Mouse (Mus musculus) erythroblast, embryonic 14.5 days (primary cell): ENCODE measurements around the gene Cnot11. TPM values are rescaled to one million over a fixed set of nuclear protein-coding genes. Genes with fewer than 3 reads are reported as not detected.

ENCODE experiments used
- H3K27me3 ChIP-seq: 2 replicates; pipeline ENCODE4 v1.6.1; 2012; ENCODE audit warnings: inconsistent platforms; ENCODE audit not compliant: control insufficient read depth
- H3K36me3 ChIP-seq: 2 replicates; pipeline ENCODE4 v1.6.1; 2012; ENCODE audit warnings: mild to moderate bottlenecking, inconsistent platforms; ENCODE audit not compliant: control insufficient read depth
- H3K4me1 ChIP-seq: 2 replicates; pipeline ENCODE4 v1.6.1; 2012; ENCODE audit warnings: inconsistent platforms; ENCODE audit not compliant: control insufficient read depth
- H3K4me3 ChIP-seq: replicated peaks from 2 replicates; pipeline ENCODE3; 2012; ENCODE audit warnings: moderate library complexity, mild to moderate bottlenecking, inconsistent platforms
- H3K9me3 ChIP-seq: 2 replicates; pipeline ENCODE4 v1.6.1; 2012; ENCODE audit warnings: low read length, inconsistent platforms, mixed read lengths; ENCODE audit not compliant: control insufficient read depth
- GATA1 ChIP-seq: IDR thresholded peaks from 2 replicates; pipeline ENCODE4 v1.6.1; 2012; ENCODE audit warnings: low read length, inconsistent platforms, mixed read lengths
- TAL1 ChIP-seq: IDR thresholded peaks from 3 replicates; pipeline ENCODE4 v1.6.1; 2012; ENCODE audit warnings: low read length, inconsistent platforms, mixed read lengths
- polyA plus RNA-seq: library from polyadenylated mRNA; stranded (reverse); fragments of >175 nt; gene quantifications from 2 replicates; pipeline ENCODE4 v1.2.3, GENCODE M21; 2012

Cnot11 gene
- polyA plus RNA-seq, 1 experiment = 3.7 TPM

GRCm38 (mm10) chr1:39505600-39505999, 29.2 kb upstream of the Cnot11 start:
- H3K27me3 ChIP-seq = no peaks in the 10 kb centered on the region; the same call in 1 of the 2 replicates
- TF ChIP-seq TAL1 (no peak), GATA1 (no peak)
- no peaks in the 10 kb centered on the region for H3K9me3 ChIP-seq
- no peaks in the 10 kb centered on the region for H3K36me3 ChIP-seq
- H3K4me1 ChIP-seq = no peaks in the 10 kb centered on the region
- no peak overlapping the region for H3K4me3 ChIP-seq

- Histone ChIP-seq H3K4me1 (no peaks in the 10 kb centered on the region), H3K27me3 (no peaks in the 10 kb centered on the region; the same call in 1 of the 2 replicates), H3K36me3 (no peaks in the 10 kb centered on the region), H3K9me3 (no peaks in the 10 kb centered on the region), H3K4me3 (no peak overlapping the region)
- TF ChIP-seq TAL1 (no peak), GATA1 (no peak)
Measured at GRCm38 (mm10) chr1:39511775-39512174, 23.0 kb upstream of the Cnot11 start.

- TF ChIP-seq TAL1 (no peak), GATA1 (no peak)
- no peaks in the 10 kb centered on the region for H3K4me1 ChIP-seq
- H3K36me3 ChIP-seq = no peaks in the 10 kb centered on the region
- no peaks in the 10 kb centered on the region for H3K9me3 ChIP-seq
- no peaks in the 10 kb centered on the region; the same call in 1 of the 2 replicates for H3K27me3 ChIP-seq
- no peak overlapping the region for H3K4me3 ChIP-seq
Measured at GRCm38 (mm10) chr1:39512183-39512582, 22.6 kb upstream of the Cnot11 start.

GRCm38 (mm10) chr1:39515303-39515991, 19.3 kb upstream of the Cnot11 start:
- Histone ChIP-seq H3K9me3 (peaks cover 5% of the 10 kb centered on the region), H3K4me3 (no peak overlapping the region), H3K36me3 (no peaks in the 10 kb centered on the region), H3K27me3 (no peaks in the 10 kb centered on the region), H3K4me1 (no peaks in the 10 kb centered on the region)
- TF ChIP-seq GATA1 (no peak), TAL1 (no peak)

GRCm38 (mm10) chr1:39521326-39521725, 13.5 kb upstream of the Cnot11 start:
- TF ChIP-seq TAL1 = no peak
- TF ChIP-seq GATA1 = no peak
- H3K27me3 ChIP-seq = no peaks in the 10 kb centered on the region
- no peak overlapping the region for H3K4me3 ChIP-seq
- no peaks in the 10 kb centered on the region for H3K4me1 ChIP-seq
- peaks cover 5% of the 10 kb centered on the region for H3K9me3 ChIP-seq
- H3K36me3 ChIP-seq = no peaks in the 10 kb centered on the region

GRCm38 (mm10) chr1:39522519-39522918, 12.3 kb upstream of the Cnot11 start:
- Histone ChIP-seq H3K9me3 (peaks cover 5% of the 10 kb centered on the region), H3K36me3 (no peaks in the 10 kb centered on the region), H3K4me3 (no peak overlapping the region), H3K4me1 (peaks cover 4% of the 10 kb centered on the region; the same call in 1 of the 2 replicates), H3K27me3 (no peaks in the 10 kb centered on the region)
- no peak for TF ChIP-seq TAL1
- no peak for TF ChIP-seq GATA1

- no peak overlapping the region for H3K4me3 ChIP-seq
- no peaks in the 10 kb centered on the region for H3K36me3 ChIP-seq
- H3K27me3 ChIP-seq = no peaks in the 10 kb centered on the region
- TF ChIP-seq GATA1 (no peak), TAL1 (no peak)
- no peaks in the 10 kb centered on the region for H3K9me3 ChIP-seq
- H3K4me1 ChIP-seq = peaks cover 12% of the 10 kb centered on the region
Measured at GRCm38 (mm10) chr1:39525763-39526162, 9.0 kb upstream of the Cnot11 start.

GRCm38 (mm10) chr1:39526371-39527167, 8.2 kb upstream of the Cnot11 start:
- Histone ChIP-seq H3K27me3 (no peaks in the 10 kb centered on the region), H3K9me3 (no peaks in the 10 kb centered on the region), H3K36me3 (no peaks in the 10 kb centered on the region), H3K4me3 (no peak overlapping the region), H3K4me1 (peaks cover 12% of the 10 kb centered on the region)
- TF ChIP-seq TAL1 (no peak), GATA1 (no peak)

GRCm38 (mm10) chr1:39527432-39527831, 7.4 kb upstream of the Cnot11 start:
- no peak for TF ChIP-seq TAL1
- no peak for TF ChIP-seq GATA1
- no peaks in the 10 kb centered on the region for H3K9me3 ChIP-seq
- no peaks in the 10 kb centered on the region for H3K27me3 ChIP-seq
- H3K36me3 ChIP-seq = no peaks in the 10 kb centered on the region
- H3K4me3 ChIP-seq = no peak overlapping the region
- H3K4me1 ChIP-seq = peaks cover 12% of the 10 kb centered on the region
